Mouse (Mus musculus): ENCODE results near the gene Ache.

The Ache gene

GRCm38 (mm10) chr5:137337190-137337589 is 49.9 kb downstream of the Ache start:
- DNase-seq = no peak

- peak; percentile 93 for DNase-seq
These were observed 50.9 kb downstream of the Ache start for GRCm38 (mm10) chr5:137338256-137338655.

GRCm38 (mm10) chr5:137338663-137339289 is 51.5 kb downstream of the Ache start:
- DNase-seq = peak; percentile 69

- DNase-seq = peak; percentile 74
These were observed 52.1 kb downstream of the Ache start for GRCm38 (mm10) chr5:137339290-137339979.

- DNase-seq = no peak
These were observed 52.9 kb downstream of the Ache start for GRCm38 (mm10) chr5:137340222-137340621.

- no peak for DNase-seq
These were observed 55.2 kb downstream of the Ache start for GRCm38 (mm10) chr5:137342407-137343012.

- DNase-seq = no peak
These were observed 56.1 kb downstream of the Ache start for GRCm38 (mm10) chr5:137343412-137343811.

GRCm38 (mm10) chr5:137343869-137344268 is 56.5 kb downstream of the Ache start:
- DNase-seq = no peak
